Mouse (Mus musculus): ENCODE results near the gene Hoxc12. TPM values are rescaled to one million over a fixed set of nuclear protein-coding genes. Genes with fewer than 3 reads are reported as not detected.

Gene Hoxc12
- total and polyA plus RNA-seq, 3 experiments: not detected

- H3K27ac ChIP-seq (ENCODE audit: control insufficient read depth, low read depth, low read length): no peak overlapping the region
- H3K36me3 ChIP-seq (ENCODE audit: control insufficient read depth in 1 of 2, insufficient read depth in 2 of 2, low read length in 2 of 2): peaks cover 0 to 5% of the 10 kb centered on the region in 2 experiments; a peak in 1 of 4 replicates
- H3K27me3 ChIP-seq (ENCODE audit: control insufficient read depth in 1 of 2, insufficient read depth in 2 of 2, low read length in 2 of 2): peaks cover 22 to 37% of the 10 kb centered on the region in 2 experiments
- DNase-seq (ENCODE audit: low read depth, low spot score): no peak
- no peaks in the 10 kb centered on the region; the same call in 1 of the 2 replicates for H3K79me2 ChIP-seq (ENCODE audit: control insufficient read depth, insufficient read depth, low read length, poor library complexity)
- H3K9me3 ChIP-seq (replicated peaks; ENCODE audit: insufficient read depth, low read length): no peaks in the 10 kb centered on the region
- H3K4me3 ChIP-seq (ENCODE audit: control insufficient read depth in 1 of 2, insufficient read depth in 1 of 2, low read depth in 2 of 2, low read length in 2 of 2): no peak overlapping the region
- TF ChIP-seq POLR2AphosphoS5 (IDR thresholded peaks at IDR 0.05; ENCODE audit: borderline replicate concordance, low read depth, low read length): no peak
- TF ChIP-seq SMC3 (IDR thresholded peaks at IDR 0.05; ENCODE audit: low read depth, low read length): no peak
- no peak for TF ChIP-seq MEF2A (IDR thresholded peaks at IDR 0.05; ENCODE audit: extremely low read depth, insufficient replicate concordance, low read depth, low read length, poor library complexity, severe bottlenecking)
- no peak for TF ChIP-seq ELF1 (IDR thresholded peaks at IDR 0.05; ENCODE audit: low read depth, low read length)
- no peak for TF ChIP-seq ZC3H11A (IDR thresholded peaks at IDR 0.05; ENCODE audit: low read depth, low read length)
- no peak for TF ChIP-seq MAZ (IDR thresholded peaks at IDR 0.05; ENCODE audit: low read depth, low read length)
- no peak for TF ChIP-seq NELFE (IDR thresholded peaks at IDR 0.05; ENCODE audit: low read depth, low read length)
- no peak for TF ChIP-seq TCF12 (IDR thresholded peaks at IDR 0.05; ENCODE audit: low read depth, low read length)
- peaks cover 5 to 6% of the 10 kb centered on the region in 2 experiments; a peak in 3 of 4 replicates for H3K4me1 ChIP-seq (ENCODE audit: control insufficient read depth in 1 of 2, insufficient read depth in 2 of 2, low read length in 2 of 2)
- H3K9ac ChIP-seq (ENCODE audit: control insufficient read depth, low read depth, low read length, poor library complexity, severe bottlenecking): no peak overlapping the region
Measured at GRCm38 (mm10) chr15:102948842-102949241, 12.3 kb downstream of the Hoxc12 start.

- H3K36me3 ChIP-seq (ENCODE audit: control insufficient read depth in 1 of 2, insufficient read depth in 2 of 2, low read length in 2 of 2): peaks cover 0 to 5% of the 10 kb centered on the region in 2 experiments; a peak in 1 of 4 replicates
- TF ChIP-seq CHD2 (IDR thresholded peaks at IDR 0.05; ENCODE audit: low read length) (no peak), MAX (IDR thresholded peaks at IDR 0.05; ENCODE audit: low read length) (no peak), MEF2A (IDR thresholded peaks at IDR 0.05; ENCODE audit: extremely low read depth, insufficient replicate concordance, low read depth, low read length, poor library complexity, severe bottlenecking) (no peak), USF2 (IDR thresholded peaks at IDR 0.05; ENCODE audit: borderline replicate concordance in 1 of 2, insufficient read depth in 1 of 2, low read depth in 1 of 2, low read length in 2 of 2) (no peak), ZC3H11A (IDR thresholded peaks at IDR 0.05; ENCODE audit: low read depth, low read length) (no peak), POLR2A (IDR thresholded peaks at IDR 0.05; ENCODE audit: control insufficient read depth in 1 of 2, insufficient read depth in 1 of 2, low read depth in 1 of 2, low read length in 2 of 2, poor library complexity in 1 of 2) (no peak), SIN3A (IDR thresholded peaks at IDR 0.05; ENCODE audit: low read length) (no peak), MAZ (IDR thresholded peaks at IDR 0.05; ENCODE audit: low read depth, low read length) (no peak), RAD21 (IDR thresholded peaks at IDR 0.05; ENCODE audit: low read depth, low read length) (no peak)
- no peaks in the 10 kb centered on the region for H3K9me3 ChIP-seq (replicated peaks; ENCODE audit: insufficient read depth, low read length)
- H3K79me2 ChIP-seq (ENCODE audit: control insufficient read depth, insufficient read depth, low read length, poor library complexity): no peaks in the 10 kb centered on the region; the same call in 1 of the 2 replicates
- peaks cover 5 to 6% of the 10 kb centered on the region in 2 experiments; a peak in 3 of 4 replicates for H3K4me1 ChIP-seq (ENCODE audit: control insufficient read depth in 1 of 2, insufficient read depth in 2 of 2, low read length in 2 of 2)
- no peak overlapping the region for H3K27ac ChIP-seq (ENCODE audit: control insufficient read depth, low read depth, low read length)
- DNase-seq (ENCODE audit: low read depth, low spot score): no peak
- peaks cover 22 to 38% of the 10 kb centered on the region in 2 experiments for H3K27me3 ChIP-seq (ENCODE audit: control insufficient read depth in 1 of 2, insufficient read depth in 2 of 2, low read length in 2 of 2)
- H3K4me3 ChIP-seq (ENCODE audit: control insufficient read depth in 1 of 2, insufficient read depth in 1 of 2, low read depth in 2 of 2, low read length in 2 of 2): no peak overlapping the region
- no peak overlapping the region for H3K9ac ChIP-seq (ENCODE audit: control insufficient read depth, low read depth, low read length, poor library complexity, severe bottlenecking)
Measured at GRCm38 (mm10) chr15:102949696-102950095, 13.1 kb downstream of the Hoxc12 start.

All from MEL (cell line).